Mouse (Mus musculus): Measurements from ENCODE around the gene Prdm9. TPM values are rescaled to one million over a fixed set of nuclear protein-coding genes. Genes with fewer than 3 reads are reported as not detected.

Prdm9 gene
- polyA plus RNA-seq, 1 experiment from 2014 or later = 0.85 TPM

Other genes with a start within 250 kb of the Prdm9 start
- gene Dll1, start 187.5 kb downstream of the Prdm9 start, polyA plus RNA-seq (2014; fragmentation: Nextera tagmentation; extraction: Ambion mirVana) = 59.6 and 64.3 TPM in 2 replicates
- gene Fam120b, start 168.2 kb downstream of the Prdm9 start, polyA plus RNA-seq (2014; fragmentation: Nextera tagmentation; extraction: Ambion mirVana) = 34.7 and 35.8 TPM in 2 replicates
- 275 and 283 TPM in 2 replicates for gene Psmb1, start 64.6 kb downstream of the Prdm9 start, polyA plus RNA-seq (2014; fragmentation: Nextera tagmentation; extraction: Ambion mirVana)
- gene Tbp, start 64.5 kb downstream of the Prdm9 start, polyA plus RNA-seq (2014; fragmentation: Nextera tagmentation; extraction: Ambion mirVana) = 72.1 and 76.7 TPM in 2 replicates
- 66.9 and 68.3 TPM in 2 replicates for gene Pdcd2, start 37.1 kb downstream of the Prdm9 start, polyA plus RNA-seq (2014; fragmentation: Nextera tagmentation; extraction: Ambion mirVana)
- gene Chd1, start 140.6 kb upstream of the Prdm9 start, polyA plus RNA-seq (2014; fragmentation: Nextera tagmentation; extraction: Ambion mirVana) = 41.2 and 54.7 TPM in 2 replicates